Mouse (Mus musculus): ENCODE measurements around the gene Olfr372. TPM values are rescaled to one million over a fixed set of nuclear protein-coding genes. Genes with fewer than 3 reads are reported as not detected.
"Not testable (repeated sequence)": the region's sequence is repeated elsewhere in the genome, so short reads cannot be mapped to it uniquely, and the experiment has no call there.

Olfr372 gene
- total RNA-seq, 2 experiments from 2014 or later, result not detected

DNA sequence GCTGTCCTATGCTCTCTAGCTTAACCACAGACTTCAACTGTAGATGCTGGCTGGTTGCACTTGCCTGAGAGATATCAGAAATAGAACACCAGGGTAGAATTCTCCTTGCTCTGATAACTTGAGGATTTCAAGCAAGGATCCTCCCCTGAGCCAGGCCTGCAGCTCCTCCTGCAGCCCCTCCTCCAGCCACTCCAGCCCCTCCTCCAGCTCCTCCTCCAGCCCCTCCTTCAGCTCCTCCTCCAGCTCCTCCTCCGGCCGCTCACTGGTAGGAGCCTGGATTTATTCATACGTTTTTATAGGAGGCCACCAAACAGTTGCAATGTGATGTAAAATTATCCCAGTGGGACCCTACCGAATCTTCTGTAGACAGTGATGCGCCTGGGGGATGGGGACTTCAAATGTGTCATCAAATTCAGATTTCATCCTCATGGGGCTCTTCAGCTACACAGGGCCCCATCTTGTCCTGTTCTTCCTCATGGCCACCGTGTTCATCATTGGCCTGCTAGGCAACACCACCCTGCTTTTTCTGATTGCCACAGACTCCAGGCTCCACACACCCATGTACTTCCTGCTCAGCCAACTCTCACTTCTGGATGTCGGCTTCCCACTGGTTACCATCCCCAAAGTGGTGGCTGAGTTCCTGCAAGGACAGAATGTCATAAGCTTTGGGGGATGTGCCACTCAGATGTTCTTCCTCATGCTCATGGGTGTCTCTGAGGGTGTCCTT lies 58.5 kb downstream of the Olfr372 start:
- not testable (repeated sequence) for DNase-seq (ENCODE audit: low spot score in 2 of 2)

GRCm38 (mm10) chr8:72105165-72105564 lies 64.1 kb downstream of the Olfr372 start:
- no peak for DNase-seq (ENCODE audit: low spot score in 2 of 2)

- no peak for DNase-seq (ENCODE audit: low spot score in 2 of 2)
These were observed 65.7 kb downstream of the Olfr372 start, which contains the start of gene Olfr374 for GRCm38 (mm10) chr8:72106740-72107139. Gene Olfr374 (plus strand): TSS chr8:72107040.

Other genes starting within 250 kb of the Olfr372 start
- 10 to 100 TPM; 11.6 to 14.6 TPM for gene Zfp709, start 159.2 kb upstream of the Olfr372 start, total RNA-seq (2021)
- gene Zfp882, start 132.6 kb upstream of the Olfr372 start, total RNA-seq (2021), result 1 to 10 TPM; 7.7 to 9.6 TPM
- 10 to 100 TPM; 32.4 to 37.2 TPM for gene Zfp617, start 132.6 kb upstream of the Olfr372 start, total RNA-seq (2021)
- gene Zfp961, start 90.2 kb upstream of the Olfr372 start, total RNA-seq (2021), result 10 to 100 TPM; 32.9 to 33.4 TPM
- 1 to 10 TPM; 1.5 to 1.7 TPM for gene Cyp4f18, start 31.6 kb upstream of the Olfr372 start, total RNA-seq (2021)
- gene Olfr373, start 42.0 kb downstream of the Olfr372 start, total RNA-seq (2021), result under 1 TPM in 1 of 2 experiments, not detected in 1; 0.08 TPM
- gene Olfr374, start 65.8 kb downstream of the Olfr372 start, total RNA-seq (2021), result not detected
- 100 to 1,000 TPM; 232 to 267 TPM for gene Tpm4, start 93.8 kb downstream of the Olfr372 start, total RNA-seq (2021)
- gene Rab8a, start 120.0 kb downstream of the Olfr372 start, total RNA-seq (2021), result 10 to 100 TPM; 64.1 to 67.7 TPM
- not detected for gene Hsh2d, start 148.4 kb downstream of the Olfr372 start, total RNA-seq (2021)
- gene Cib3, start 171.6 kb downstream of the Olfr372 start, total RNA-seq (2021), result not detected
- not detected for gene Gm11034, start 172.4 kb downstream of the Olfr372 start, total RNA-seq (2021)
- 10 to 100 TPM; 67.3 to 72.7 TPM for gene Fam32a, start 178.5 kb downstream of the Olfr372 start, total RNA-seq (2021)
- 10 to 100 TPM; 75.7 to 81.1 TPM for gene Ap1m1, start 198.8 kb downstream of the Olfr372 start, total RNA-seq (2021)